Mouse (Mus musculus): ENCODE results near the gene Tnik. TPM values are rescaled to one million over a fixed set of nuclear protein-coding genes. Genes with fewer than 3 reads are reported as not detected.
A peak's percentile ranks its signal among the peaks of the same experiment; 100 is the strongest.

Tnik gene
- polyA plus RNA-seq, 1 experiment, result 0.83 TPM

GRCm38 (mm10) chr3:28398781-28399180, 135.8 kb downstream of the Tnik start:
- H3K36me3 ChIP-seq (ENCODE audit: control insufficient read depth, insufficient read depth, low read length), result no peaks in the 10 kb centered on the region
- no peak for DNase-seq
- no peaks in the 10 kb centered on the region for H3K4me1 ChIP-seq (ENCODE audit: control insufficient read depth, insufficient read depth, low read length)
- no peak for TF ChIP-seq POLR2A (IDR thresholded peaks at IDR 0.05; ENCODE audit: low read depth, low read length)
- TF ChIP-seq CTCF (conservative IDR thresholded peaks at IDR 0.05; ENCODE audit: insufficient read depth, insufficient read length, low read depth, low read length), result no peak
- H3K4me3 ChIP-seq (ENCODE audit: insufficient read depth, low read depth, low read length), result no peak overlapping the region
- WGBS, result 96% methylated on average over 1 of the region's 1 CpGs
- H3K27ac ChIP-seq (ENCODE audit: insufficient read depth, low read depth, low read length), result no peak overlapping the region
- H3K27me3 ChIP-seq (replicated peaks; ENCODE audit: control insufficient read depth, insufficient read depth, low read length), result no peaks in the 10 kb centered on the region

GRCm38 (mm10) chr3:28399593-28400216, 136.7 kb downstream of the Tnik start:
- 91% methylated on average over 9 of the region's 9 CpGs for WGBS
- Histone ChIP-seq H3K27ac (ENCODE audit: insufficient read depth, low read depth, low read length) (no peak overlapping the region), H3K4me1 (ENCODE audit: control insufficient read depth, insufficient read depth, low read length) (no peaks in the 10 kb centered on the region), H3K4me3 (ENCODE audit: insufficient read depth, low read depth, low read length) (no peak overlapping the region), H3K36me3 (ENCODE audit: control insufficient read depth, insufficient read depth, low read length) (no peaks in the 10 kb centered on the region), H3K27me3 (replicated peaks; ENCODE audit: control insufficient read depth, insufficient read depth, low read length) (no peaks in the 10 kb centered on the region)
- TF ChIP-seq CTCF (conservative IDR thresholded peaks at IDR 0.05; ENCODE audit: insufficient read depth, insufficient read length, low read depth, low read length) (no peak), POLR2A (IDR thresholded peaks at IDR 0.05; ENCODE audit: low read depth, low read length) (no peak)
- no peak for DNase-seq

GRCm38 (mm10) chr3:28401335-28401734, 138.3 kb downstream of the Tnik start:
- no peaks in the 10 kb centered on the region for H3K27me3 ChIP-seq (replicated peaks; ENCODE audit: control insufficient read depth, insufficient read depth, low read length)
- 45% methylated on average over 9 of the region's 9 CpGs for WGBS
- no peak for DNase-seq
- TF ChIP-seq POLR2A (IDR thresholded peaks at IDR 0.05; ENCODE audit: low read depth, low read length) (no peak), CTCF (conservative IDR thresholded peaks at IDR 0.05; ENCODE audit: insufficient read depth, insufficient read length, low read depth, low read length) (no peak)
- no peak overlapping the region for H3K27ac ChIP-seq (ENCODE audit: insufficient read depth, low read depth, low read length)
- H3K4me3 ChIP-seq (ENCODE audit: insufficient read depth, low read depth, low read length), result no peak overlapping the region
- H3K4me1 ChIP-seq (ENCODE audit: control insufficient read depth, insufficient read depth, low read length), result no peaks in the 10 kb centered on the region
- no peaks in the 10 kb centered on the region for H3K36me3 ChIP-seq (ENCODE audit: control insufficient read depth, insufficient read depth, low read length)

DNA sequence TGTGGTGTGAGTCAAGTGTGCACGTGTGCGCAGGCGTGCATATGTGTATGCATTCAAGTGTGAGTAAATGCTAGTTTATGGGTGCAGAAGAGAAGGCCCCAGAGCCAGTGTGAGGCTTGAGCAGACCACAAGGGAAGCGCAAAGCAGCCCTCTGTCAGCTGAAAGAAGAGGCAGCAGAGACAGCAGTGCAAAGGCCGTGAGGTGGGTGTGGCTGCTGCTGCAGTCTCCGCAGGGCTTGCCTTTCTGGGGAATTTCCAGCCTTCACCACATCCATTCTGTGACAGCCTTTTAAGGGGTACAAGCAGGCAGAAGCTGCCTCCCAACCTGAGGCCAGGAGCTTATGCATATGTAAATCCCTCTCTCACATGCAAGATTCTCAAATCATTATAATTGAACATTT, 139.2 kb downstream of the Tnik start:
- Histone ChIP-seq H3K36me3 (ENCODE audit: control insufficient read depth, insufficient read depth, low read length) (no peaks in the 10 kb centered on the region), H3K27ac (ENCODE audit: insufficient read depth, low read depth, low read length) (no peak overlapping the region), H3K4me1 (ENCODE audit: control insufficient read depth, insufficient read depth, low read length) (no peaks in the 10 kb centered on the region), H3K4me3 (ENCODE audit: insufficient read depth, low read depth, low read length) (no peak overlapping the region), H3K27me3 (replicated peaks; ENCODE audit: control insufficient read depth, insufficient read depth, low read length) (no peaks in the 10 kb centered on the region)
- TF ChIP-seq POLR2A (IDR thresholded peaks at IDR 0.05; ENCODE audit: low read depth, low read length) (no peak), CTCF (conservative IDR thresholded peaks at IDR 0.05; ENCODE audit: insufficient read depth, insufficient read length, low read depth, low read length) (no peak)
- DNase-seq, result no peak
- WGBS, result 79% methylated on average over 6 of the region's 6 CpGs

DNA sequence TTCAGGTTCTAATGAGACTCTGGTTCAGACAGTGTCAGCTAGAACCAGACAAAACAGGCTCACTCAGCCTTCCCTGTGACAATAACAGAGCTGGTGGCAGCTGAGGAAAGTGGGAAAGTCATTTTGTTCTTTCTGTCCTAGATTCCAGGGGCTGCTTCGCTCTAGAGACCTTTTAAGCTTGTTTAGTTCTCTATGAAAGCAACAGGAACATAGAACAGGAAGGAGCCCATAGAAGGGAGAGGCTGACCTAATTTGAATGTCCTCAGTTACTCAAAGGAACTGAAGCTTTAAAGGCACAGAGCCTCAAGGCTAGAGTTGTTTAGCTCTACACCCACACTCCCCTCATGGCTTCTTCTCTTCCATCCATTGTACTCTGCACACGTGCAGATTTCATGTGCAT, 142.4 kb downstream of the Tnik start:
- Histone ChIP-seq H3K4me1 (ENCODE audit: control insufficient read depth, insufficient read depth, low read length) (no peaks in the 10 kb centered on the region), H3K36me3 (ENCODE audit: control insufficient read depth, insufficient read depth, low read length) (no peaks in the 10 kb centered on the region), H3K27ac (ENCODE audit: insufficient read depth, low read depth, low read length) (no peak overlapping the region), H3K4me3 (ENCODE audit: insufficient read depth, low read depth, low read length) (no peak overlapping the region), H3K27me3 (replicated peaks; ENCODE audit: control insufficient read depth, insufficient read depth, low read length) (no peaks in the 10 kb centered on the region)
- no peak for TF ChIP-seq POLR2A (IDR thresholded peaks at IDR 0.05; ENCODE audit: low read depth, low read length)
- TF ChIP-seq CTCF (conservative IDR thresholded peaks at IDR 0.05; ENCODE audit: insufficient read depth, insufficient read length, low read depth, low read length), result no peak
- WGBS, result 76% methylated on average over 2 of the region's 2 CpGs
- DNase-seq, result no peak

GRCm38 (mm10) chr3:28408859-28409459, 145.9 kb downstream of the Tnik start:
- no peaks in the 10 kb centered on the region for H3K27me3 ChIP-seq (replicated peaks; ENCODE audit: control insufficient read depth, insufficient read depth, low read length)
- DNase-seq, result peak; percentile 39
- WGBS, result 42% methylated on average over 12 of the region's 12 CpGs
- H3K27ac ChIP-seq (ENCODE audit: insufficient read depth, low read depth, low read length), result no peak overlapping the region
- no peak overlapping the region for H3K4me3 ChIP-seq (ENCODE audit: insufficient read depth, low read depth, low read length)
- H3K4me1 ChIP-seq (ENCODE audit: control insufficient read depth, insufficient read depth, low read length), result no peaks in the 10 kb centered on the region
- H3K36me3 ChIP-seq (ENCODE audit: control insufficient read depth, insufficient read depth, low read length), result no peaks in the 10 kb centered on the region
- TF ChIP-seq POLR2A (IDR thresholded peaks at IDR 0.05; ENCODE audit: low read depth, low read length) (no peak), CTCF (conservative IDR thresholded peaks at IDR 0.05; ENCODE audit: insufficient read depth, insufficient read length, low read depth, low read length) (no peak)

DNA sequence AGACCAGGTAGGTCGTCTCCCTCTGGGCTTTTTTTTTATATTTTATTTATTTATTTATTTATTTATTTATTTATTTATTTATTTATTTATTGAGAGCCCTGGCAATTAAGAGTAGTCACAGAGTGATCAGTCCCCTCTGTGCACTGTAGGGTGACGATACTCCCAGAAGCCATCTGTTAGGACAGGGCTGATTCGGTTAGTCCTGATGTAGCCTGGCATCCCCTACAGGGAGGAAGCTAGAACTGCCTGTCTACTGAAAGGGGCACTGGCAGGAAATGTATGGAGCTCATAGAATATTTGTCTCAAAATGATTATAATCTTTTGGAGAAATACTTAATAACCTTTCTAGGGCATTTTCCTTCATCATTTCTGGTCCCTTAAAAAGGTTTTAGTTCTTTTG, 147.3 kb downstream of the Tnik start:
- H3K27me3 ChIP-seq (replicated peaks; ENCODE audit: control insufficient read depth, insufficient read depth, low read length), result no peaks in the 10 kb centered on the region
- no peak overlapping the region for H3K4me3 ChIP-seq (ENCODE audit: insufficient read depth, low read depth, low read length)
- TF ChIP-seq CTCF (conservative IDR thresholded peaks at IDR 0.05; ENCODE audit: insufficient read depth, insufficient read length, low read depth, low read length) (no peak), POLR2A (IDR thresholded peaks at IDR 0.05; ENCODE audit: low read depth, low read length) (no peak)
- H3K36me3 ChIP-seq (ENCODE audit: control insufficient read depth, insufficient read depth, low read length), result no peaks in the 10 kb centered on the region
- H3K27ac ChIP-seq (ENCODE audit: insufficient read depth, low read depth, low read length), result no peak overlapping the region
- no peak for DNase-seq
- no peaks in the 10 kb centered on the region for H3K4me1 ChIP-seq (ENCODE audit: control insufficient read depth, insufficient read depth, low read length)
- 82% methylated on average over 3 of the region's 3 CpGs for WGBS

All from kidney, adult 2 months (tissue).